Mouse (Mus musculus) E14TG2a.4 (cell line): ENCODE data around the gene Ms4a10.

ENCODE experiments used
- CTCF ChIP-seq: conservative IDR thresholded peaks from 2 replicates; pipeline ENCODE4 v1.5.1; 2014; ENCODE audit warnings: low read length
- POU5F1 ChIP-seq: IDR thresholded peaks from 2 replicates; pipeline ENCODE4 v1.6.1; 2014; ENCODE audit warnings: low read length, borderline replicate concordance

DNA sequence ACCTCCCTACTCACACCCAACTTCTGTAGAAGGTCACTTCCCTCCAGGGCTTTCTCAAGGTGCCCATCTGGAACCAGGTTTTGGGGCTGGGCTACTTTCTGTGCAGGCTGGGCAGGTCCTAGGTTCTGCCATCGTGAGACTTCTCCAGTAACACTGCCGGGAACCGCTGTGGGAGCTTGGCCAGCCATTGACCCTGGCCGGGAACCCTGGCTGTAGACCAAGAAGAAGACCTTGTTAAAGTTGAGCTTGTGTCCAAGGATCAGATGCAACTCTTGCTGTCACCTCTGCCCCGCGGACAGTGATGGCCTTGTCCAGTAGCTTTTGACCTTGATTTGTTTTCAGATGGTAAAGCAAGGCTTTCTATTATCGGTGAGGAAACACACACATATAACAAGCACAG, 5.9 kb downstream of the Ms4a10 start:
- TF ChIP-seq CTCF = no peak
- no peak for TF ChIP-seq POU5F1
